Mouse (Mus musculus) heart, postnatal 36 days (tissue): ENCODE results near the gene Sall2. TPM values are rescaled to one million over a fixed set of nuclear protein-coding genes. Genes with fewer than 3 reads are reported as not detected.
"Not testable (repeated sequence)": the region's sequence is repeated elsewhere in the genome, so short reads cannot be mapped to it uniquely, and the experiment has no call there.

ENCODE experiments used
- DNase-seq, 2 experiments: peaks; one replicate each; pipeline ENCODE4 v3.0.0; 2021 to 2022
- intact Hi-C: fragments of 180-260 bp; cut with DNase I; formaldehyde crosslinking; loops from one replicate; pipeline ENCODE4 v1.15.1; 2025
- total RNA-seq, 2 experiments: library from RNA; stranded (reverse); gene quantifications; 2 replicates each; pipeline ENCODE4 v1.2.3; 2021

Gene Sall2
- total RNA-seq, result 1 to 10 TPM; 2.0 to 2.4 TPM

GRCm38 (mm10) chr14:52327910-52328812, at the start of gene Sall2:
Gene Sall2 (minus strand): TSS chr14:52328762.
- intact Hi-C loops, result no loop called here
- DNase-seq, result no peak

GRCm38 (mm10) chr14:52368741-52369140, 40.2 kb upstream of the Sall2 start:
- intact Hi-C loops, result no loop called here
- no peak for DNase-seq

- DNase-seq, result no peak
- intact Hi-C loops, result loop anchor here (2.0 kb wide), 1 partner anchor 22 kb away; the partner anchor contains the start of gene Olfr1512
Measured at GRCm38 (mm10) chr14:52356308-52356707, 27.7 kb upstream of the Sall2 start, which contains the start of gene Olfr1513. Gene Olfr1513 (minus strand): TSS chr14:52356408.

- intact Hi-C loops, result no loop called here
- no peak for DNase-seq
Measured at GRCm38 (mm10) chr14:52339512-52339852, 10.9 kb upstream of the Sall2 start.

GRCm38 (mm10) chr14:52338751-52339511, 10.4 kb upstream of the Sall2 start:
- DNase-seq, result peak; percentile 38 to 56
- intact Hi-C loops, result loop anchor here (1.0 kb wide), 1 partner anchor 44 kb away; no protein-coding TSS in a partner anchor

- DNase-seq, result no peak
- intact Hi-C loops, result no loop called here
Measured at GRCm38 (mm10) chr14:52332171-52332570, 3.6 kb upstream of the Sall2 start.

GRCm38 (mm10) chr14:52331069-52331750, 2.6 kb upstream of the Sall2 start:
- no peak for DNase-seq
- intact Hi-C loops, result no loop called here

- no peak for DNase-seq
- intact Hi-C loops, result no loop called here
Measured at GRCm38 (mm10) chr14:52327375-52327901, 1.1 kb downstream of the Sall2 start.

GRCm38 (mm10) chr14:52325890-52326289, 2.7 kb downstream of the Sall2 start:
- DNase-seq, result no peak
- intact Hi-C loops, result no loop called here

- intact Hi-C loops, result loop anchor here (10.0 kb wide), 1 partner anchor 215 kb away; the partner anchor contains the start of gene Hnrnpc
Measured at GRCm38 (mm10) chr14:52319361-52319760, 9.2 kb downstream of the Sall2 start.

GRCm38 (mm10) chr14:52316441-52317225, 11.9 kb downstream of the Sall2 start:
- peak; percentile 12 to 18 for DNase-seq
- intact Hi-C loops, result loop anchor here (10.0 kb wide), 1 partner anchor 212 kb away; the partner anchor contains the start of gene Hnrnpc

More at GRCm38 (mm10) chr14:52319361-52319760, 9.2 kb downstream of the Sall2 start:
- no peak for DNase-seq

- peak; percentile 62 to 67 for DNase-seq
- intact Hi-C loops, result loop anchor here (10.0 kb wide), 1 partner anchor 211 kb away; the partner anchor contains the start of gene Hnrnpc
Measured at GRCm38 (mm10) chr14:52315792-52316440, 12.6 kb downstream of the Sall2 start.

- DNase-seq, result no peak
- intact Hi-C loops, result loop anchor here (10.0 kb wide), 1 partner anchor 211 kb away; the partner anchor contains the start of gene Hnrnpc
Measured at GRCm38 (mm10) chr14:52315283-52315780, 13.2 kb downstream of the Sall2 start.

- intact Hi-C loops, result loop anchor here (10.0 kb wide), 1 partner anchor 210 kb away; the partner anchor contains the start of gene Hnrnpc
- no peak for DNase-seq
Measured at GRCm38 (mm10) chr14:52314808-52315150, 13.8 kb downstream of the Sall2 start.

- intact Hi-C loops, result loop anchor here (10.0 kb wide), 1 partner anchor 209 kb away; the partner anchor contains the start of gene Hnrnpc
- DNase-seq, result no peak
Measured at GRCm38 (mm10) chr14:52313931-52314807, 14.4 kb downstream of the Sall2 start.

- no peak for DNase-seq
- intact Hi-C loops, result loop anchor here (10.0 kb wide), 1 partner anchor 206 kb away; the partner anchor contains the start of gene Hnrnpc
Measured at GRCm38 (mm10) chr14:52310906-52311305, 17.7 kb downstream of the Sall2 start.

GRCm38 (mm10) chr14:52310343-52310742, 18.2 kb downstream of the Sall2 start:
- intact Hi-C loops, result loop anchor here (10.0 kb wide), 1 partner anchor 206 kb away; the partner anchor contains the start of gene Hnrnpc
- DNase-seq, result not testable (repeated sequence)
